Mouse (Mus musculus) megakaryocyte, embryonic 14.5 days (primary cell): ENCODE data around the gene Taf8.

Experiments used
- FLI1 ChIP-seq: IDR thresholded peaks from 2 replicates; pipeline ENCODE4 v1.6.1; 2012; ENCODE audit warnings: low read length, inconsistent platforms, mixed read lengths
- GATA1 ChIP-seq: IDR thresholded peaks from 3 replicates; pipeline ENCODE4 v1.6.1; 2012; ENCODE audit warnings: mixed read lengths, low read length, inconsistent platforms, borderline replicate concordance

GRCm38 (mm10) chr17:47529595-47529994 is 27.5 kb upstream of the Taf8 start:
- TF ChIP-seq GATA1, result no peak
- no peak for TF ChIP-seq FLI1
